Mouse (Mus musculus): ENCODE data around the gene Lgr5.

Gene Lgr5

DNA sequence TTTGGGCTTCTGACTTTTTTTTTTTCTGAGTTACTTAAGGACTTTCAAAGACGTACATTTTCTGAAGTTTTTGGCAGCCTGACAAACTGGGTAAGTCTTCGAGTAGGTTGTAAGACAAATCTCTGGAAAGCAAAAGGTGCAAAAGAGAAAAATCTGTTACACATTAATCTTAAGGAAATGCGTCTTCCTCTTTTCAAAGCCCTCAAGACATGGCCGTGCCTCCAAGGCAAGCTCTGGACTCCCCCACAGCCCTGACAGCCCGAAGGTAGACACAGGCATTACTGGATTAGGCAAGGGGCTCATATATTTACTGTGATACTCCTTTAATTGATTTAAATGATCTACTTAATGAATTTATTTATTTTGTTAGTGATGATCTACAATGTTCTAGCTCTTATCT is 124.9 kb downstream of the Lgr5 start:
- no peak for TF ChIP-seq GATA4 (IDR thresholded peaks at IDR 0.05; ENCODE audit: insufficient replicate concordance, low read length)

DNA sequence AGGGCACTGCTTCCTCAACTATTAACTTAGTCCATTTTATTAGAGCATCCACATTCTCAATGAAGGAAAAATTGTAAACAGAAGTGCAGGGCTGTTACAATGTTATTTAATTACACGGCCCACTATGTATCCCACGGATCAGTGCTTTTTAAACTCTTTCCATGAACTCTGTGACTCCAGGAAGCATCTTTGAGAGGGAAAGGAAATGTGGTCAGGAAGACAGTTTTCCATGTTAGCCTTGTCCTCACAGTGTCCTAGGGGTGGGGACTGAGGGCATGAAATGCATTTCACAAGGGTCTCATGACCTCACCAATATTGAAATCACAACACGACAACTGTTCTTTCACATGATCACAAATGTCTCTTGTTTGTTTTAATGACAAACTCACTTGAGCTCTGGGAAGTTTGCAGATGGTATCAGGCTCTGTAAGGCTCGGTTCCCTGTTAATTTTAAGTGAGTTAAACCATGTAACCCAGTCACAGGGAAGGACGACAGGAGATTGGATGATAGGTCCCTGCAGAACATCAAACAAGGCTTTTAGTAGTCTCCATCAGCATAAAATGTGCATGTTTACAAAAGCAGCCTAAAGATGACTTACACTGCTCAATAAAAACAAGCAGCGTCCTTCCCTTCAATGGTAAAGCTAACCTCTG is 130.1 kb downstream of the Lgr5 start:
- no peak for TF ChIP-seq GATA4 (IDR thresholded peaks at IDR 0.05; ENCODE audit: insufficient replicate concordance, low read length)

DNA sequence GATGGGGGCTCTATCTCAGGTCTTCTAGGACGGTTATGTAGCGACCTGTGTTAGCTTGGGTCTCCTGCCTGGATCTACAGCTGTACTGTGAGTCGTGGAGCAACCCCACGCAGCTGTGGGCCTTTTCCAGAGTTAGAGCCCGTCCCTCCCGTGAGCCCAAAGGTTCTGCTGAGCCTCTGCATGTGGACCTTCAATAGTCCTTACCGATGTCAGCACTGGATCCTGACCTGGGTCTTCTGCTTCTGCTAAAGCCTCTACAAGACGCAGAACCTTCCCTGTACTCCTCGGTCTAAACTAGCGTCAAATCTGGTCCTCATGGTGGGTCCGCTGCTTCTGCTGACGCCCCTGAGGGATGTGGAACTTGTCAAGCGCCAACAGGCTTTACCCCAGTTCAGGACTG is 139.0 kb downstream of the Lgr5 start:
- no peak for TF ChIP-seq GATA4 (IDR thresholded peaks at IDR 0.05; ENCODE audit: insufficient replicate concordance, low read length)

DNA sequence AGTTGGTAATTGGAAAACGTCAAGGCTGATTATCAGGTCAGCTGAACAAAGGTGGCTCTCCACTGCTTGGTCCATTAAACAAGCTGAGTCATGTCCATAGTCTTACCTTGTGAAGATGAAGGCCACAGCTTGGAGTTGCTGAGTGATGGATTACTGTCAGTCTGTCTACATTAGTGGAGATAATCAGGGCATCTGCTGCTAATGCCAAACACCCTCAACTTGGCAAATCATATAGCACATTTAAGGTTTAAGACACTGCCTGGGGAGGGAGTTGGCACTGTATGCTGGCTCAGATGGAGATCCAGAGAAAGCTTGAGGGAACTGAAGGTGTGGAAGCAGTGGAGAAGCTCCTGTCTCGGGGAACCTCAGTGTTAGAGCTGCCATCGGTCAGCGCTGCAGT is 150.3 kb downstream of the Lgr5 start:
- no peak for TF ChIP-seq GATA4 (IDR thresholded peaks at IDR 0.05; ENCODE audit: insufficient replicate concordance, low read length)

DNA sequence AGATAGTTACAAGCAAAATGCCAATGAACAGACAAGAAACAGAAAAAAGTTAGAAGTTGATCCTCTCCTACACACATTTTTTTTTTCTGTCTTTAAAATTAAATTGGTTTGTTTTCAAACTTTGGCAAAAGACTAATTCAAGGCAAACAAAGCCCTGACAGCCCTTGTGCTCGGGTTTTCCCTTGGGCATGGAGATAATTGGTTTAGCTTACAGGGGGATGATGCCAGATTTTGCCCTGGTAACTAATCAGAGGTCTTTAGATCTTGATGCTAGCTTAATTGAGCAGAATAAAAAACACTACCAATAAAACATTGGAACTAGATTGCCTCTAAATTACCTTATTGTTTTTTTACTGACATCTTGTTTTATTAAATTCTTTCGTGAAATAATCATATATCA is 162.2 kb downstream of the Lgr5 start:
- no peak for TF ChIP-seq GATA4 (IDR thresholded peaks at IDR 0.05; ENCODE audit: insufficient replicate concordance, low read length)

DNA sequence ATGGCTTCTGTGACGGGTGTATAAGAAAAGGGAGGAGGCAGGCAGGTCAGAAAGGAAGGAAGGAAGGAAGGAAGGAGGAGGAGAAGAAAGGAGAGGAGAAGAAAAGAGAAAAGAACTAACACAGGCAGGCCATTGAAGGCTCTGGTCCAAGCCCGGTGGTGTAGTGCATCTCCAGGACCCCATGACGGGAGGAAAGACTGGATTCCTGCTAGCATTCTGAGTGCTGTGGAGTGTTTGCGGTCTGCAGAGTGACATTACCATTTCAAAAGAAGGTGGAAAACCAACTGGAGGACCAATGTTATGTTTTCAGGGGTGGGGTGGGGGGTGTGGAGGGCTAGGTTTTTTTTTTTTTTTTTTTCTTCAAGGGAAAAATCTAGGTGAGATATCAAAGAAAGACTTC is 165.6 kb downstream of the Lgr5 start:
- TF ChIP-seq GATA4 (IDR thresholded peaks at IDR 0.05; ENCODE audit: insufficient replicate concordance, low read length), result no peak

DNA sequence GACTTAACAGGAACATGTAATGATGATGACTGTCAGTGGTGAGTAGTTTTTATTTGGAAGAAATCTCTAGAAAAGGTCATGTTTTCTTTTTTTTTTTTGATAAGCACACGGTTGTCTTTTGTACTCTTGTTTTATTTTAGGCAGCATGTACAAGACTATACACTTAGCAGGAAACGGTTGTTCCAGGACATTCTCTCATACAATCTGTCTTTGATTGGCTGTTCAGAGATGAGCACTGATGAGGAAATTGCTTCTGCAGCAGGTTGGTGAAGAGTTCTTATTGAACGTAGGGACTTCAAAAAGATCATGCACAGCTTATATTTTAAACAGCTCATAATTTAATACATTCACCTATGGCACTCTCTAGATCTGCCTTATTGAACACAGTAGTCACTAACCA is 173.5 kb downstream of the Lgr5 start:
- TF ChIP-seq GATA4 (IDR thresholded peaks at IDR 0.05; ENCODE audit: insufficient replicate concordance, low read length), result no peak

DNA sequence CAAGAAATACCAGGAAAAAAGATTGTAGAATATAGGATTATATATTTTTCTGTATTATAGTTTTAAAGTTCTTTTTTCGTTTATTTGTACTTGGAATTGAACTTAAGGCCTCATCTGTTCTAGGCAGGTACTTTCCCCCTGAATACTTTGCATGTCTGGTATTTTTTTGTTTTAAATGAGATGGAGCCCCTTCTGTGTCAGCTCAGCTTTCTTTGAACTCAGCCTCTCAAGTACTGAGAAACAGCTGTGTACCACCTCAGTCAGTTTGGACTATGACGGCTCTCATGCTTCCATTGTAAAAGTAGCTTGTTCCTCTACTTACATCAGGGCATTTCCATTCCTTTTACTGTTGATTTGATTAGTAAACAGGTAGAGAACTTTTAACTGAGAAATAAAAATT is 174.1 kb downstream of the Lgr5 start:
- TF ChIP-seq GATA4 (IDR thresholded peaks at IDR 0.05; ENCODE audit: insufficient replicate concordance, low read length), result no peak

DNA sequence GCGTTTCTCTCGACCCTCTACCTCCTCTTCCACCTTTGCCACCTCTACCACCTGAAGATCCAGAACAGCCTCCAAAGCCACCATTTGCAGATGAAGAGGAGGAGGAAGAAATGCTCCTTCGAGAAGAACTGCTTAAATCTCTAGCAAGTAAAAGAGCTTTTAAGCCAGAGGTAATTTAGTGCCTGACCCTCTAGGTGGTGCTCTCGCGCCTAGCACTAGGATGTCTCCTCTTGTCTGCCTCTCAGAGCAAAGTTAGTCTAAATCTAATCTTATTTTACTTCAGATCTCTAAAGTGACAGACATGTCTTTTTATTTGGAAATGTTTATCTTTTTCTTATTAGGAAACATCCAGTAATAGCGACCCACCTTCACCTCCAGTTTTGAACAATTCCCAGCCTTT is 181.2 kb downstream of the Lgr5 start:
- no peak for TF ChIP-seq GATA4 (IDR thresholded peaks at IDR 0.05; ENCODE audit: insufficient replicate concordance, low read length)

Data from liver, adult (tissue).